Mouse (Mus musculus) lung, postnatal 25 days (tissue): ENCODE results near the gene Catsper3.

Source experiments
- DNase-seq: peaks from one replicate; pipeline ENCODE4 v3.0.0; 2022; ENCODE audit warnings: low spot score

The Catsper3 gene

DNA sequence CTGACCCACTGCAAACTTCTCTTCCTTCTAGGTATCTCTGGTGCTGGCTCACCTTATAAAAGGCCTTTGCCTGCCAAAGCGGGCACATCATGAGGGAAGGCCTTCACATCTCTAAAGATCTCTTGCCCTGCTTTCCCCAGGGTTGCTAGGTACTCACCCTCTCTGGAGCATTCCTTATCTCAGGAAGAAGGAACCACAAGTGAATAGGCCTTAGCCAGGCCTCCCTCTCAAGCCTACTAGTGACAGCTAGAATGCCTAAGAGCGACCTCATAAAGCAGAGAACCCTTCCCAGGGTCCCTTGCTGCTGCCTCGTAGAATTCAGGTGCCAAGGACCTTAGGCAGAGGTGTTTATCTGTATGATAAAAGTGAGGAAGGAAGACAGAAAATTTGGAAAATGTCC lies at the start of gene Catsper3:
Gene Catsper3, plus strand, starts transcription at position 301 of the 400 bp plus-strand sequence.
- DNase-seq = no peak

DNA sequence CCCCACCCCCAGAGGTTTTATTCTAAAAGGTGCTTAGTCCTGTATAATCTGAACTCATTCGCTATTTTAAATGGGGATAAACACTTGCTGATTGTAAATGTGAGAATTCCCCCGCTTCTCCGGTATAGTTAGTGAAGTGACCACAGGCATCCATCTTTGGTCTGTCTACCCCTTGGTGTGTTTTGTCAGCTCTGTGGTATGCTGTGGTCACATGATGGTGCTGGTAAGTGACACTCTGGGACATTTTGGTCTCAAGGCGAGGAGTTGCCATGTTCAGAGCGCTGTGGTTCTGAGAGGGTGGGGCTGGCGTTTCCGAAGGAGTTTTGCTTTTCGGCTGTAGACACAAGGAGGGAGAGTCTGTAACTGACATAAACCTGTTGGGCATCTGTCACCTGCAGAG lies 46.5 kb upstream of the Catsper3 start:
- no peak for DNase-seq

DNA sequence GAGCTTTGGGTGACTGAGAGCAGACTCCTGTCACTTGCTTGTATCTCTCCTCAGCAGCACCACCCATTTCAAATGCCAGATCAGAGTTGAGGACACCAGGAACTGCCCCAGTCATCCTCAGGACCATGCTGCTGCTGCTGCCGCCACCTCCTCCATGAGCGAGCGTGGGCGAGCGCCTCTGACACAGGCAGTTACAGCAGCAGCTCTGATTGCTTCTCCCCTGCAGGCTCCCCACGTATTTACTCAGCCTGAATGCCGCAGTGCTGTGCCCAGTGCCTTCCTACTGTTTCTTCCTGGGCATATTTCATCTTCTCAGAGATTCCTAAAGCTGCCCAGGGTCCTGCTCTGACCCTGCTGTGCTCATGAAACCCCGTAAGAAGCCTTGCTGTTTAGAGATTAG lies 42.1 kb upstream of the Catsper3 start:
- no peak for DNase-seq

DNA sequence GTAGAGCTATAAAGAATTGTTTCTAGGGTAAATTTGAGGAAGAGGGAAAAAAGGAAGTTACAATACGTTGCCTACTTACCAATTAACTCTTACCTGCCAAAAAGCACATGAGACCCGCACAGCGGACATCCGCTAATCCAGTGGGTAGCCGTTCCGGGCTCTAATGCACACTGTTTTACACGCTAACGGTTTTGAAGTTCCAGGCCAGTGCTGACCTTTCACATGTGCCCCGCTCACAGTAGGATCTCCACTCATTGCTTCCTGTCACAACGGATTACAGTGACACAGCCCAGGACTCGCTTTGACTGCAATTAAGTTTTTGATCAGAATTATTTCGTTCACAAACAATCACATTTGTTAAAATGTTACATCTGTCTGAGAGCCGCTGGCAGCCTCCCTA lies 30.0 kb upstream of the Catsper3 start:
- no peak for DNase-seq

DNA sequence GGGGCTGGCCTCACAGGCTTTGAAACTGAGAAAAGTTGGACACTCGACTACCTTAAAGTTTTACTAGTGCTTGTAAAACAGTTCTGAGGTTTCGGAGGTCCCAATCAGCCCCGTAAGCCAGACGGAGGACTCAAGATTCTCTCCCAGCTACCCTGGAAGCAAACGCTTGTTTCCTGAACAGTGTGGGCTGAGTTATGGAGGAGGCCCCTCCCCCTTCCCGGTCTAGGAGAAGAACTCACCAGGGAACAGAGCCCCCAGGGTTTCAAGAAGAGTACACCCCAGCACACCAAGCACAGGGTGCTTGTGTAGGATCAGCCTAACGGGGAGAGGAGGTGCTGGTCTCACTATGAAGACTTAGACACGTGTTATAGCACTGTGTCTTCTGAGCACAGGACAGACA lies 27.6 kb upstream of the Catsper3 start:
- DNase-seq = no peak

DNA sequence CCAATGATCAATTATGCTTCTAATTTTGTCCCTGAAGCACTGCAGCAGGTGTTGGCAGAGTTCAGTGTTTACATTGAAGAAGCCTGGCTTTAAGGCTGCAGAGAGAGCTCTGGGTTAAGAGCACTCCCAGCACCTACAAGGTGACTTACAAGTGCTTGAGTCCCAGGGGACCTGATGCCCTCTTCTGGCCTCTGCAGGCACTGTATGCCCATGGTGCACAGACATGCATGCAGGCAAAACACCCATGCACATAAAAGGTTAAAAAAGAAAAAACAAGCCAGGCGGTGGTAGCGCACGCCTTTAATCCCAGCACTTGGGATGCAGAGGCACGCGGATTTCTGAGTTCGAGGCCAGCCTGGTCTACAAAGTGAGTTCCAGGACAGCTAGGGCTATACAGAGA lies 26.7 kb upstream of the Catsper3 start:
- DNase-seq = no peak

DNA sequence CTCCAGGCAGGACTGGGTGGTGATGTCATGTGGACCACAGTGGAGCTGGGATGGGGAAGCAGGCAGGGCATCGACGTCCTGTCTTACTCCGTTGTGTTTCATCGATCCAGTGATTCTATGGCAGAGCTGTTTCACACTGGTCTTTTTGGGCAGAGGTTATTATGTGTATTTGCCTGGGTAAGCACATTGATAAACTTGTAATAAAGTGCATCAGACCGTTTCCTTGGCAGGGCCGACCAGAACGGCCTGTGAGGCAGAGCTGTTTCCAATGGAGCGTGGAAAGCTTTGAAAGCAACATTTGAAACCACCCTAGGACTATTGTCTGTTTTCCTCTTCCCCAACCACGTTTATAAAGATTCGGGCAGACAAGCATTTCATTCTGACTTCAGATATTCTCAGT lies 23.8 kb upstream of the Catsper3 start:
- DNase-seq = no peak

DNA sequence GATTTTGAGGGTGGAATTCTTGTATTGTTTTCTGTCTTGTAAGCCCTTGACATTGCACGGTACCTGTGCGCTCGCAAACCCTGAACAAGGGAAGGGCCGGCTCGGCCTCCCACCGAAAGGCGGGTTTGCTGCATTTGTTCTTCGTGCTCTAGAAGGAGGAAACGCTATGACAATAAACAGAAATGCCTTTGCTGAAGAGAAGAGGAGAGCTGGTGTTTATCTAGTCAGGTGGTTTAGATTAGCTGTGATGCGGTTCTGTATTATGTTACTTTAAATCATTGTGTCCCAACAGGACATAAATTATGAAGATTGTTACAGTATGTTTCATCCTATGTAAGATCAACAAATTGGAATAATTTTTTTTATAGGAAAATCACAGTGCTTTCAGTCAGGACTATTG lies 22.9 kb upstream of the Catsper3 start:
- no peak for DNase-seq

DNA sequence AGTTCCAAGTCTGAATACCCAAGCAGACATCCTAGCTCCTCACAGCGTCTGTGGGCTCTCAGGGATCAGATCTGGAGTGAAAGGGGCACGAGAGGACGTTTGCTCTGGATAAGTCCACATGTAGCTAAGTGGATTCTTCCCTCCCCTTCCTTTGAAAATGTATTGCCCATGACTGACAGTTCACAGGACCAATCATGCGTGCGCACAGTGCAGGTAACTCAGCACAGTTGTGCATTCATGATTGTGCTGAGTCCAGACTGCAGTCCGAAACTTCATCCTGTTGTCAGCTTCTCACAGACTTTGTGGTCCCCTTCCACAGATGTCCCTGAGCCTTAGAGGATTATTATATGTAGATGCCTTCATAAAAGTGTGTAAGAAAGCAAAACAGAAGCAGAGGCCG lies 10.0 kb upstream of the Catsper3 start:
- DNase-seq = no peak

DNA sequence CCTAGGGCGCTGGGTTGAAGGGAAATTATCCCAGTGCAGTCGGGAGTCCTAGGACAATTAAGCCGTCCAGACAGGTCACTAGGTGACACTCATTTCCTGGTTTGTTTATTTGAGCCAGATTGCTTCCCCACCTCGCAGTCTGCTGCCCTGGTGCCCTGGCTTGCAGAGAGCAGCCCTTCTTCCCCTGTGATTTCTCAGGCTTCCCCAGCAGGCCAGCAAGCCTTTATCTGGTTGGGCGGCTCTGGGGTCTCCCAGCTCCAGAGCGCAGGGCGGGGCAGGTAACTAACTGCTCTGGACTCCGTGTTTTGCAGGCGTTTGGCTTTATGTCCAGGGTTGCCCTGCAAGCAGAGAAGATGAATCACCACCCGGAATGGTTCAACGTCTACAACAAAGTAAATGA lies 9.3 kb upstream of the Catsper3 start:
- DNase-seq = no peak

DNA sequence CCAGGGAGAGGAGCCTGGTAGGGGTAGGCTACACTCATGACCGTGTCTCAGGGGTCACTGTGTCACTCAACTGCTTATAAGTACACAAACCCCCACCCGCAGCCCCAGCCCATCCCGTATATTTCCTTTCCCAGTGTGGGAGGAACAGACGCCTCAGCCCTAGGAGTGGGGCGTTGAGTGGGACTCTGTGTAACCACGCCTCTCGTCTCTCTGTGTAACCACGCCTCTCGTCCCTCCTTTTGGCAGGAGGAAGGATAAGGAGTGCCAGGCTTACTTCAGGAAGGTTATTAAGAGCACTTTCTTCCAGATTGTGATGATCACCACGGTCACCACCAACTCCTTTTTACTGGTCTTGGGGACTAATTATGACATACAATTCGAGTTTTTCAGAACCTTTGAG lies 1.8 kb downstream of the Catsper3 start:
- peak; percentile 68 for DNase-seq

DNA sequence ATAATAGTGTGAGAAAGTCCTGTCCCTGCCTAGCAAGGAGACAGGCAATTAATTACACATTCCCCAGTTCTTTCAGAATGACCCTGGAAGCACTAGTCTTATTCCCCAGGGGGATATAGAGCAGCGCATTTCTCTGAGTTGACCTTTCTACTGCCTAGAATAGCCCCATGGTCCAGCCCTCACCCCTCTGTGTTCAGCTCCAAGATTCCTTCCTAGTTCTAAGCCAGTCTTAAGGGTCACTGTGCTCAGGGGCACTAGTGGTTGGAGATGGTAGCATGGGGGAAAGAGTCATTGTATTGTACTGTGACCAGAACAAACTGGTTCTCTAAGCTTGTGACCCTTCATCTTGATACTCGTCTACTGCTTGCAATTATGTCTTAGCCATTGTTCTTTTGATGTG lies 16.9 kb downstream of the Catsper3 start:
- no peak for DNase-seq

DNA sequence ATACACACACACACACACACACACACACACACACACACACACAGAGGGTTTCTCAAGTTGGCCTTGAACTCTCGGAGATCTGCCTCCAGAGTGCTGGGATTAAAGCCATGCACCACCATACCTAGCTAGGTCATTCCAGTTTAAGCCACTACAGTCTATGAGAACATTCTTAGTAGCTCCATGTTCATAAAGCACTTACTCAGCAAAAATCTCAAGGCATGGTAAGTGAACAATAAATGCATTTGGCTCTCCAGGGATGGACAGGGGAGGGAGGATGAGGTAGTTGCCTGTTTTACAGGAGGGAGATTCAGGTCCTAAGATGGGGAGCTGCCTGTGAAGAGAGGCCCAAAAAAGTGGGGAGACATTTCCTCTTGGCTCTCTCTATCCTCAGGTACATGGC lies 19.6 kb downstream of the Catsper3 start:
- no peak for DNase-seq

DNA sequence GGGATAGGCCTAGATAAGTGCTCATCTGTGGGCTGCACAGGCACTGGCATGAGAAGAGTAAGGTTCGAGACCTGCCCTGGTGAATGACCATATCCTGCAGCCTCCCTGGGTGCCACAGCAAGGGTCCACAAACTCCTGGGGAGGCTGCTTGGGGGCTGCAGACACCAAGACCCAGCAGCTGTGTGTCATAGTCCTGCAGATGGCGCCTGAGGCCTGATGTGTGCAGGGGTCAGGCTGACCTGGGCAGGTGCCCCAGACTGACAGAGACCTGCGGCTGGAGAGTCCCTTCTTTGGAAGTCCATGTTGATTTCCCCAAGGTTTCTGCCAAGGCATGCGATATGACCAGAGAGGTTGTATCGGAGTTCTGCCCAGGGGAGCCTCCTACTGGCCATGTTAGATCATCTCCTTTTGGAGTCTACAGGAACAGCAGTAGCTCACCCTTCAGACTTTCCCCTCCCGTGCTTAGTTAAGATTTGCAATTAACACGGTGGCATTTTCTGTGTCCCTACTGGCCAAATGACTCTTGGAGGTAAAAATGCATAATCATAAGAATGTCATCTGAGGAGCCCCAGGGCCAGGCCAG lies 24.8 kb downstream of the Catsper3 start:
- no peak for DNase-seq

DNA sequence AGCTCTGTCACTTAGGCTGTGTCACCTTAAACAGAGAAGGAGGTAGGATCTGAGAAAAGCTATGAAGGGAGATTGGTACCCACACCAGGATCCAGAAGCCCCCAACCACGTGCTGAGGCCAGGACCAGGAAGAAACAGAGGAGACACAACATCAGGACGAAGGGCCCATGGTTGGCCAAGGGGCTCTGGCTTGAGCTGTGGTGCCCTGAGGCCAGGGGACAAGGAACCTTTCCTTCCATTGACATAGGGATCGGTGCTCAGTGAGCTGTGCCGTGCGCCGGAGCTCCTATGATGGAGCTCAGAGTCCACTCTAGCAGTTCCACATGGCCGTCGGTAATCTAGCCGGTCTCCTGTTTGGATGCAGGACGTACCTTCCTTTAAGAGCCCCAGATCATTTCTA lies 25.3 kb downstream of the Catsper3 start:
- DNase-seq = no peak

DNA sequence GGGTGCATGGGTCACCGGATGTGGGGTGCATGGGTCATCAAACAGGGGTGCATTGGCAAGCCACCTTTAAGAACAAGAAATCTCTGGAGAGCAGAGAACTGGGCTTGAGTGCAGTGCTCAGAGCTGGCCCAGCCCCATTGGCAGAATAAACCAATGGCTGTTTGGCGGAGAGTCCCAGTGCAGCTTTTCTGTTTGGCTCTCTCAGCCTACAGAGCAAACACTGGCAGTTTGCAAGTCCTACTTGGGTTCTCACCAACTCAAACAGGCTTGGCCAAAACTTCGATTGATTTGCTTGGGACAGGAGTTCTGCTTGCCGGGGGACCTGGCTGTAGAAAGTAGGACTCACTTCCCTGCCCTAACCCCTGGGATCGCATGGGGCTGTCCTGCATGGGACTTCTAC lies 26.6 kb downstream of the Catsper3 start:
- DNase-seq = peak; percentile 26

DNA sequence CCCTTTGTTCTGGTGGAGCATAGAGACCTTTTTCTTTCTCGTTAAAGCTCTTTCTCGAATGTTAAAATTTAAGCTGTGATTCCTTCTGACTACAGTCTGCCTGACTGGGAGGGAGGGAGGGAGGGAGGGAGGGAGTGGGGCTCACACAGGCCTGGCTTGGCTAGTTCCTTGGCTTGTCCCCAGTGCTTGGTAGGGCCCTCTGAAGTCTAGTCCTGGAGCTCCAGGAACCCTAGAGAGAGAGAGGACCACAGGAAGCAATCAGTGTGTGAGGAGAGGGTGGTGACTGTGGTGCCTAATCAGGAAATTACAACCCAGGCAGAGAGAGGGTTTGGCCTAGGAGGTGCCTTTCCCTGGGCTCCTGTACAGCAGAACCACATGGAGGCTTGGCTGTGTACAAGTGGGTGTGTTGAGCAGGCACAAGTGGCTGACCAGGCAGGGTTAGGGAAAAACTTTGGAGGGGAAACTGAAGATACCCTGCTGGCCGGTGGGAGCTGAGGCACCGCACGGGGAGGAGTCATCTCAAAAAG lies 29.2 kb downstream of the Catsper3 start:
- no peak for DNase-seq

DNA sequence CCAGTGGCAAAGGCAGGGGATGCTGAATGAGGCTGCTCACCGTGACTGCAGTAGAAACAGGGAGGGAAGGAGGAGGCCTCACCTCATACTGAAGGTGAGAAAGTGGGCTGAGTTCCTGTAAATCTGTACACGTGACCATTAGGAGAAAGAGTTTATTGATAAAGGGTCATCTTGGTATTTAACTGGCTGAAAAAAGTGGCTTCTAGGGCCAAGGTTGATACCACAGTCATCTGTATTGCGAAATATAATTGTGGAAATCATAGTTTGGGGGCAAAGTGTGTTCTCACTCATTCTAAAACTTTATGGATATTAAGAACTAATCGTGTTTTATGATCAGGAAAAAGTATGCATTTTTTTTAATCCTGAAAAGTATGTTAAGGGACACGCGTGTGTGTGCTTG lies 30.5 kb downstream of the Catsper3 start:
- DNase-seq = no peak

DNA sequence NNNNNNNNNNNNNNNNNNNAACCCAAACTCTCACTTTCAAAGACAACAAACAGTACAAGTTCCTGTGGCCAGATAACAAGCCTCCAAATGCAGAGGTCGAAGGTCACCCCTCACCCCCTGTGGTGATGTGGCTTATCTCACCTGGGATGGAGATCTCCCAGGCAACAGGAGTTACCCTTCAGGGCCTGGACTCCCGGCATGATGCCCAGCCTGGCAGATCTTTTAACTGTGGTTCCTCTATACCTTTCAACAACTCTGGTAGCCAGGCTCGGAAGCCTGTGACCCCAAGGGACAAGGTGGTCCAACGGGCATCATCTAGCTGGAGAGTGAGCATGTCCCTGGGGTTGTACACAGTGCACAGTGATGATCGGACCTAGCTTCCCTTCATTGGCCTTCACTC lies 38.1 kb downstream of the Catsper3 start:
- DNase-seq = no peak

DNA sequence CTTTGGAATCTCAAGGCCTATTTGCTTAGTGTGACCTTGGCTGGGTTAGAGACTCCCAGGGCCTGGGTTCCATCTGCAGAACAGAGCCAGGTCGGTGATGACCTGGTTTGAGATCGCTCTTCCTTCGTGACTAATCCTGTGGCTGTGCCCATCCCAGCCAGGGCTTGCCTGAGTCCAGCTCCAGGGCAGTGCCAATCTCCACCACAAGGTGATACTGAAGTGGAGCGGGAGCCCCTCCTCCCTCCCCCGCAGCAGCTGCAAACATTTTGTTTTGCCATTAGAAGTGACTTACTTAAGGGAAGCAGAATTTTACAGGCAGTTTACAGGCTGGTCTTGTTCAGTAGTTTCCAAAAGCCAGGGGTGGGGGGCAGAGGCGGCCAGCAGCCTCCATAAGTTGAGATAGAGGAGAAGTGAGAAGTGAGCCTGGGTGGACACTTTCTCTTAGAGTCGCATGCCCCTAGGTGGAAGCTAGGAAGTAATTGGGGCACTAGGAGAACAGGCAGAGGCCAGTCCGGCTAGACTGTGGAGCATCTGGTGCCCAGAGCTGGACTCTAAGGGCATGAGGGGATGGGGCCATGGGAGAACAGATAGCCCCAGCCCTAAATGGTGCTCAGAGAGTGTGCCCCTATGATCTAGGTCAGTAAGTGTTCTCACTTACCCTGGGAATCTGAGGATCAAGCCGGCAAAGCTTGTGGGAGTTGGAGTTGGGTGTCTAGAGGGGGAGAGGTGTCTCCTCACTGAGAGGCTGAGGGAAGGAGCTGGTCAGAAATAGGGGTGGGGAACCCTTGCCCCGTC lies 40.0 kb downstream of the Catsper3 start:
- no peak for DNase-seq

DNA sequence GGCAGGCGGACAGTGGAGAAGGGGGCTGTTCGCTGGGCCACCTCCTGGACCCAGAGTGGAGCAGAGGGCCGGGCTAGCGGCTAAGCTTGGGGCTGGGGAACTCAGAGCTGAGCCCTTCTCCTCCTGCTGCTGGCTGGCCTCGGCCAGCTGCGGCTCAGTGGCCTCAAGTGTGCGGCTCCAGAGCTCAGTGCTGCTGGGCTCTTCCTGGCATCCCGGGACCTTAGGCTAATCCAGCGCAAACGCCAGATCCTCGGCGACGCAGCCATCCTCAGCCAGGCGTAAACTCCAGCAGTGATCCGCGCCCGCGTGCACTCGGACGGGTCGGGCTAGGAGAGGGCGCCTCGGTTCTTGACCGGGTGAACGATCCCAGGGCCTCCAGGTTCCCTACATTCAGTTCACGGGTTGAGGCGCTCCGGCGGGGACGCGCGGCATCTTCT lies 40.9 kb downstream of the Catsper3 start:
- DNase-seq = no peak

DNA sequence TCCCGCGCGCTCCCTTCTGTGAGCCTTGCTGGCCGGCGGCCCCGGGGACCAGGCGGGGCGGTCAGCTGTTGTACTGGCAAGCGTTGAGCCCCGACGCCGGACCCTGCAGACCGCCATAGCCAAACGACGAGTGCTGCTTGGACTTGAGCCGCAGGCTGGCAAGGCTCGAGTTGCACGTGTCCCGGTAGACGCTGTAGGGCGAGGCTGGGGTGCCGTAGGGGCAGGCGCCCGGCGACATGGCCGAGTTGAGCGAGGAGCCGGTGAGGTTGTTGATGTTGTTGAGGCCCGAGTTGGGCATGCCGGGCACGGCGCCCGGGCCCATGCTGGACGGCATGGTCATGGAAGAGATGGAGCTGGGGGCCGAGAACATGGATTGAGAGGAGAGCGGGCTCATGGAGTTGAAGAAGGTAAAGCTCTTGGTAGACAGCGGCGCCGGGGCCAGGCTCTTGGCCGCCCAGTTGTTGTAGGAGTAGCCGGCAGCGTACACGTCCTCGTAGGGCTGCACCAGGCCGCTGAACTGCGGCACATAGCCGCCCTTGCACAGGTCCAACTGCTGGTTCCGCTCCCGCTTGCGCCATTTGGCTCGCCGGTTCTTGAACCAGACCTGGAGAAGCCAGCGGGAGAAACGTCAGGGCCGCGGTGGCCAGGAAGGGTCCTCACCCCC lies 41.8 kb downstream of the Catsper3 start:
- no peak for DNase-seq
